Mouse (Mus musculus) liver, postnatal 0 days (tissue): ENCODE measurements around the gene Gm12355. TPM values are rescaled to one million over a fixed set of nuclear protein-coding genes. Genes with fewer than 3 reads are reported as not detected.
"Not testable (repeated sequence)": the region's sequence is repeated elsewhere in the genome, so short reads cannot be mapped to it uniquely, and the experiment has no call there.

Experiments used
- ATAC-seq: fragments of 200-750 bp; cut with Nextera tagmentation; 2 replicates; pipeline ENCODE4 v1.8.0; 2017; ENCODE audit warnings: mild to moderate bottlenecking, moderate library complexity
- DNase-seq: peaks from one replicate; pipeline ENCODE4 v3.0.0-alpha.2; 2016
- H3K27ac ChIP-seq: fragments of 300-500 bp; sonication (generic); 2 replicates; pipeline ENCODE4 v1.5.1; 2014; ENCODE audit warnings: antibody characterized with exemption, moderate library complexity, mild to moderate bottlenecking, low read depth
- H3K27me3 ChIP-seq: fragments of 300-500 bp; sonication (generic); 2 replicates; pipeline ENCODE4 v1.6.1; 2014; ENCODE audit warnings: low read length, control low read depth, mixed read lengths; ENCODE audit not compliant: insufficient read depth
- H3K36me3 ChIP-seq: fragments of 300-500 bp; sonication (generic); replicated peaks from 2 replicates; pipeline ENCODE4 v1.6.1; 2014; ENCODE audit warnings: mild to moderate bottlenecking, control low read depth, low read length, moderate library complexity, mixed read lengths; ENCODE audit not compliant: insufficient read depth
- H3K4me1 ChIP-seq: fragments of 300-500 bp; sonication (generic); 2 replicates; pipeline ENCODE4 v1.6.1; 2014; ENCODE audit warnings: antibody characterized with exemption, mild to moderate bottlenecking, control low read depth; ENCODE audit not compliant: insufficient read depth
- H3K4me2 ChIP-seq: fragments of 300-500 bp; sonication (generic); 2 replicates; pipeline ENCODE4 v1.6.1; 2014; ENCODE audit warnings: low read depth, mild to moderate bottlenecking, low read length, moderate library complexity, mixed read lengths
- H3K4me3 ChIP-seq: fragments of 300-500 bp; sonication (generic); 2 replicates; pipeline ENCODE4 v1.5.1; 2014; ENCODE audit warnings: low read depth, low read length
- H3K9ac ChIP-seq: fragments of 300-500 bp; sonication (generic); replicated peaks from 2 replicates; pipeline ENCODE4 v1.6.1; 2014; ENCODE audit warnings: mild to moderate bottlenecking, moderate library complexity
- H3K9me3 ChIP-seq: fragments of 300-500 bp; sonication (generic); 2 replicates; pipeline ENCODE4 v1.6.1; 2016; ENCODE audit warnings: mild to moderate bottlenecking, control low read depth, low read length, mixed read lengths
- CTCF ChIP-seq: sonication (generic); IDR thresholded peaks from 2 replicates; pipeline ENCODE4 v1.5.1; 2016; ENCODE audit warnings: antibody characterized with exemption, low read depth
- EP300 ChIP-seq: IDR thresholded peaks from 2 replicates; pipeline ENCODE4 v1.6.1; 2016; ENCODE audit warnings: antibody characterized with exemption, low read depth, mild to moderate bottlenecking
- WGBS: fragments of 180-500 bp; shearing (Covaris S2); extraction: QIAGEN DNeasy Blood & Tissue Kit; methylation state at CpG from one replicate; pipeline ENCODE4 v1.1.7; 2014; ENCODE audit not compliant: insufficient replicate concordance; 5-methylcytosine and 5-hydroxymethylcytosine counted together
- polyA plus RNA-seq: library from polyadenylated mRNA; unstranded; fragments of >200 nt; fragmentation: Nextera tagmentation; extraction: Ambion mirVana; gene quantifications from 2 replicates; pipeline ENCODE4 v1.2.1, GENCODE M21; 2015

Gm12355 gene
- polyA plus RNA-seq, 1 experiment from 2014 or later: 0.39 TPM

DNA sequence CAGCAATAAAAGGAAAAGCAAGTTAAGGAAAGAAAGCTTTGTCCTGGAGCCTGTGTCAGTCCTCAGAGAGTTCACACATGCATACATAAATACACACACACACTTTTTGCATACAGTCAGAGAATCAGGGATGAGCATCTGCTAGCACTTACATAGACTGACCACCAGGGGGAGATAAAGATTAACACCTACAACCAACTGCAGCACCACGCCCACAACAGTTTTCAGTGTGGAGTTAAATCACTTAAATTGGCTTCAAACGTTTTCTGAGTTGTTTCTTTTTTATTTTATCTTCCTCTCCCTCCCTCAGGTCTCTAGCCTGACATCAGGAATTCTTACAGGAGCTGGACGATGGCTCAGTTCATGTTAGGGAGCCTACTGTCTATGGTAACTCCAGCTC, 18.7 kb downstream of the Gm12355 start:
- Histone ChIP-seq H3K27me3 (peaks cover 8% of the 10 kb centered on the region; the same call in 1 of the 2 replicates), H3K4me2 (no peak overlapping the region), H3K36me3 (no peaks in the 10 kb centered on the region), H3K9me3 (no peaks in the 10 kb centered on the region), H3K27ac (no peak overlapping the region), H3K9ac (no peak overlapping the region), H3K4me3 (no peak overlapping the region), H3K4me1 (peaks cover 5% of the 10 kb centered on the region; the same call in 1 of the 2 replicates)
- DNase-seq (peak; percentile 33), ATAC-seq (no peak)
- 10% methylated on average over 3 of the region's 3 CpGs for WGBS
- peak; percentile 91 for TF ChIP-seq CTCF
- no peak for TF ChIP-seq EP300

DNA sequence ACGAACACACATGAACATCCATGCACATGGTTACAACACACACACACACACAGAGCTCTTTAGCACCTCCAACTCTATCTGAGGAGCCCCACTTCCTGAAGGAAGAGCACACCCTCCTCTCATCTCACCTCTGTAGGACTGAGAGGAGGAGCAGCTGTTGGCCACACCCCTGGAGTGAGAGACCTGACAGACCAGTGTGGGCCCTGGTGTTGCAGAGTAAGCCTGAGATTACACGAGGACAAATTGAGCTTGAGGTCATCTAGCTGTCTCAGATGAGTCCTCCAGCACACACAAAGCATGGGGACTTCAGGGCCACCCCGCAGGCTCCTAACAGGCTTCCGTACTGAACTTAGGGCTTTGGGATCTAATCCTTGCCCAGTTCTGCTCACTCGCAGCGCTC, 20.6 kb downstream of the Gm12355 start:
- WGBS: 63% methylated on average over 6 of the region's 6 CpGs
- not testable (repeated sequence) for H3K9ac ChIP-seq, ATAC-seq

DNA sequence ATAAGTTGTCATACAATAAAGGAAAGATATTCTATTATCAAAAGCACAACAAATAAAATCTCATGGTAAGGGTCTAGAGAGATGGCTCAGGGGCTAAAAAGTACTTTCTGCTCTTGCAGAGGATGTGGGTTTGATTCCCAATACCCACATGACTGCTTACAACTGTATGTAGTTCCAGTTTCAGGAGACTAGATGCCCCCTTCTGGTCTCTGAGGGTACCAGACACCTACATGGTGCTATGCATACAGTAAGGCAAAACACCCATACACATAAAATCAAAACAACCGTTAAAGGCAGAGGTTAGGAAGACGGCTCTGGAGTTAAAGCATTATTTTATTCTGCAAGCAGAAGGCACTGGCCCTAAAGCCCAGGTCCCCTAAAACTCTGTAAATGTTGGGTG, 21.5 kb downstream of the Gm12355 start:
- DNase-seq: no peak
- WGBS: 66% methylated on average over 2 of the region's 2 CpGs

More for the DNA sequence above, 20.6 kb downstream of the Gm12355 start:
- H3K4me3 ChIP-seq, H3K36me3 ChIP-seq, H3K4me2 ChIP-seq, H3K27ac ChIP-seq, H3K4me1 ChIP-seq, DNase-seq, H3K9me3 ChIP-seq: not testable (repeated sequence)
- peaks cover 27% of the 10 kb centered on the region for H3K27me3 ChIP-seq

DNA sequence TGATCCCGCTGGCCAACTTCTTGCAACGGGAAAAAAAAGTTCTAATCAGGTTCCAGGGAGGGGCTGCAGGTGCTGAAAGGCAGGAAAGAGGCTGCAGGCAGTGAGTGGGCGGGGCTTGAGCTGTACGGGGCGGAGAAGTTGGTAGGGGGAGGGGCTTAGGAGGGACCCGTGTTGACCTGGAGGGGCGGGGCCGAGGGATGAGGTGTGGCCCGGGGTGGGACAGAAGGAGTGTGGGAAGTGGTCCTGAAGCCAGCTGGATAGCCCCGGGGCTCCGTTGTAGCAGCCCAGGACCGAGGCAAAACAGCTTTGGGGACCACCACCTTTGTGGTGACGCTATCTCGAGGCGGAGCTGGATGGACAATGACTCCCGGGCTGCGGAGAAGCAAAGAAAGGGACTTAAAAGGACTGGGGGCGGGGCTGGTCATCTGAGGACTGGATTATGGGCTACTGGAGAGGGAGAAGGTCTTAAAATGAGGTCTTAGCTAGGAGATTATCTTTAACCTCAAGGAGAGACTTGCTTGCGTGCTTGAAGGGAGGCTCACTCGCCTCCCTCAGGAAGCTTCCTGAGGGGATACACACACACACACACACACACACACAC, 23.3 kb downstream of the Gm12355 start:
- H3K36me3 ChIP-seq: no peaks in the 10 kb centered on the region
- H3K4me2 ChIP-seq: peak overlapping the region; percentile 61
- DNase-seq: peak; percentile 72
- ATAC-seq: peak; percentile 36; the same call in 1 of the 2 replicates
- H3K9me3 ChIP-seq: no peaks in the 10 kb centered on the region
- 3% methylated on average over 20 of the region's 20 CpGs for WGBS
- H3K9ac ChIP-seq: no peak overlapping the region
- peak overlapping the region; percentile 8; the same call in 1 of the 2 replicates for H3K4me3 ChIP-seq
- no peak for TF ChIP-seq CTCF
- TF ChIP-seq EP300: no peak
- H3K27me3 ChIP-seq: peaks cover 47% of the 10 kb centered on the region
- peaks cover 5% of the 10 kb centered on the region; the same call in 1 of the 2 replicates for H3K4me1 ChIP-seq
- no peak overlapping the region for H3K27ac ChIP-seq

More for the DNA sequence above, 21.5 kb downstream of the Gm12355 start:
- no peak overlapping the region for H3K4me3 ChIP-seq
- TF ChIP-seq CTCF (peak; percentile 44), EP300 (no peak)
- H3K27ac ChIP-seq: no peak overlapping the region
- no peaks in the 10 kb centered on the region for H3K36me3 ChIP-seq
- no peak for ATAC-seq
- H3K4me2 ChIP-seq: no peak overlapping the region
- H3K27me3 ChIP-seq: peaks cover 35% of the 10 kb centered on the region
- no peak overlapping the region for H3K9ac ChIP-seq
- no peaks in the 10 kb centered on the region for H3K9me3 ChIP-seq
- H3K4me1 ChIP-seq: peaks cover 5% of the 10 kb centered on the region; the same call in 1 of the 2 replicates

DNA sequence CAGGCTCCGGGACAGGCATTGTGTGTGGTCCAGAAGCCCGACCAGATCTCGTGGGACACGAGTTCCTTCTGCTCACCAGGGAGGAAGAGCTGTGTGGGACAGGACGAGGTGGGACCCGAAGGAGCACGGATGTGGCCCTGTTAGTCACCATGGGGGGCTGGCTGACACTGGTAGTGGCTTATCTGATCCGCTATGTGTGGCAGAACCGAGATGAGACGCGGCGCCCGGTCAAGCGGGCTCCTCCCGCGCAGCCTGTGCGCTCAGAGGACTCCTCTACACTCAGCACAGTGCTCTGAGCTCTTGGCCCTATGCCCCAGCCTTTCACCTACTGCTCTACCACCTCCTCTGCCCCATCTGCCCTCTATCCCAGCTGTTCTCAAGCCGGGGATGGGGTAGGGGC, 26.2 kb downstream of the Gm12355 start:
- H3K4me2 ChIP-seq: no peak overlapping the region
- no peaks in the 10 kb centered on the region for H3K9me3 ChIP-seq
- no peak for DNase-seq
- no peak for TF ChIP-seq CTCF
- no peak for TF ChIP-seq EP300
- H3K27ac ChIP-seq: no peak overlapping the region
- H3K36me3 ChIP-seq: no peaks in the 10 kb centered on the region
- ATAC-seq: no peak
- H3K9ac ChIP-seq: no peak overlapping the region
- no peak overlapping the region for H3K4me3 ChIP-seq
- H3K27me3 ChIP-seq: peaks cover 43% of the 10 kb centered on the region
- H3K4me1 ChIP-seq: peaks cover 7% of the 10 kb centered on the region; the same call in 1 of the 2 replicates
- 15% methylated on average over 18 of the region's 18 CpGs for WGBS

DNA sequence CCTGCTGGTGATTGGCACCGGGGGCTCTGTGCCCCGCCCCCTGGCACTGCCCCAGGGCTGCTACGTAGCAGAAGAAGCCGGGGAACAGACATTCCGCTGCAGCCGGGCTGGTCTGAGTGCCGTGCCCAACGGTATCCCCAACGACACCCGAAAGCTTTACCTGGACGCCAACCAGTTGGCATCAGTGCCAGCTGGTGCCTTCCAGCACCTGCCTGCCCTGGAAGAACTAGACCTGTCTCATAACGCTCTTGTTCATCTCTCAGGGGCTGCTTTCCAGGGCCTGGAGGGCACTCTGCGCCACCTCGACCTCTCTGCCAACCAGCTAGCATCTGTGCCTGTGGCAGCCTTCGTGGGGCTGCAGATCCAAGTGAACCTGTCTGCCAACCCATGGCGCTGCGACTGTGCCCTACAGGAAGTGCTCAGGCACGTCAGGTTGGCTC, 26.6 kb downstream of the Gm12355 start:
- Histone ChIP-seq H3K9me3 (no peaks in the 10 kb centered on the region), H3K9ac (no peak overlapping the region), H3K27me3 (peaks cover 43% of the 10 kb centered on the region), H3K27ac (no peak overlapping the region), H3K4me1 (peaks cover 7% of the 10 kb centered on the region; the same call in 1 of the 2 replicates), H3K36me3 (no peaks in the 10 kb centered on the region), H3K4me3 (no peak overlapping the region), H3K4me2 (no peak overlapping the region)
- ATAC-seq (no peak), DNase-seq (no peak)
- no peak for TF ChIP-seq CTCF
- no peak for TF ChIP-seq EP300
- 59% methylated on average over 18 of the region's 18 CpGs for whole genome bisulfite sequencing
